Mouse (Mus musculus) CH12.LX (cell line): ENCODE results near the gene Pan3. TPM values are rescaled to one million over a fixed set of nuclear protein-coding genes. Genes with fewer than 3 reads are reported as not detected.

Experiments
- DNase-seq: peaks from one replicate; pipeline ENCODE4 v3.0.0-alpha.2; 2013; ENCODE audit errors: extremely low read depth
- H3K27ac ChIP-seq: 2 replicates; pipeline ENCODE4 v1.5.1; 2012; ENCODE audit warnings: low read depth, mild to moderate bottlenecking, control low read depth, moderate library complexity; ENCODE audit not compliant: insufficient read depth
- H3K27me3 ChIP-seq: replicated peaks from 2 replicates; pipeline ENCODE3; 2012; ENCODE audit warnings: inconsistent platforms
- H3K36me3 ChIP-seq, 2 experiments: replicated peaks in 1 of 2; 2 replicates each; pipeline versions ENCODE3 to v1.6.1; 2012; ENCODE audit warnings: inconsistent platforms in 1 of 2, low read length in 1 of 2, mild to moderate bottlenecking in 1 of 2, mixed read lengths in 1 of 2, moderate library complexity in 1 of 2; ENCODE audit not compliant: control insufficient read depth in 1 of 2, insufficient read depth in 1 of 2
- H3K4me1 ChIP-seq, 2 experiments: 2 replicates each; pipeline ENCODE4 v1.6.1; 2012; ENCODE audit warnings: inconsistent platforms in 1 of 2, moderate library complexity in 1 of 2; ENCODE audit not compliant: insufficient read depth in 2 of 2, control insufficient read depth in 1 of 2
- H3K4me2 ChIP-seq: 2 replicates; pipeline ENCODE4 v1.6.1; 2012; ENCODE audit warnings: low read depth, mild to moderate bottlenecking, control low read depth; ENCODE audit not compliant: poor library complexity, insufficient read depth, severe bottlenecking
- H3K4me3 ChIP-seq, 3 experiments: fragments of 150-350 bp in 1 of 3; sonication (generic) in 1 of 3; replicated peaks in 1 of 3; 2 replicates each; pipeline versions ENCODE3 to v1.5.1; 2011 to 2012; ENCODE audit warnings: low read depth in 2 of 3, low read length in 2 of 3, mild to moderate bottlenecking in 2 of 3, moderate library complexity in 2 of 3, control low read depth in 1 of 3, improper control_type of control experiment in 1 of 3, inconsistent platforms in 1 of 3, mixed read lengths in 1 of 3; ENCODE audit not compliant: poor library complexity in 1 of 3
- H3K79me2 ChIP-seq: replicated peaks from 2 replicates; pipeline ENCODE4 v1.6.1; 2012; ENCODE audit warnings: mild to moderate bottlenecking, moderate library complexity; ENCODE audit not compliant: control insufficient read depth, poor library complexity, insufficient read depth, severe bottlenecking; ENCODE audit errors: extremely low read depth
- H3K9ac ChIP-seq: 2 replicates; pipeline ENCODE4 v1.6.1; 2012; ENCODE audit warnings: low read depth, mild to moderate bottlenecking, control low read depth, moderate library complexity; ENCODE audit not compliant: insufficient read depth
- H3K9me3 ChIP-seq: replicated peaks from 2 replicates; pipeline ENCODE3; 2012; ENCODE audit warnings: low read length, inconsistent platforms, mixed read lengths
- BHLHE40 ChIP-seq: IDR thresholded peaks from 2 replicates; pipeline ENCODE4 v1.6.1; 2011; ENCODE audit warnings: mild to moderate bottlenecking, low read depth, low read length, improper control_type of control experiment
- CHD1 ChIP-seq: IDR thresholded peaks from 2 replicates; pipeline ENCODE4 v1.6.1; 2012; ENCODE audit warnings: low read depth, low read length, improper control_type of control experiment, inconsistent platforms
- CHD2 ChIP-seq: IDR thresholded peaks from 2 replicates; pipeline ENCODE4 v1.6.1; 2011; ENCODE audit warnings: low read length, improper control_type of control experiment
- CTCF ChIP-seq, 2 experiments: IDR thresholded peaks in 1 of 2; conservative IDR thresholded peaks in 1 of 2; 2 replicates each; pipeline ENCODE4 v1.5.1; 2011 to 2012; ENCODE audit warnings: low read depth in 2 of 2, low read length in 2 of 2, improper control_type of control experiment in 1 of 2, inconsistent platforms in 1 of 2, mild to moderate bottlenecking in 1 of 2, moderate library complexity in 1 of 2
- E2F4 ChIP-seq: IDR thresholded peaks from 2 replicates; pipeline ENCODE4 v1.6.1; 2011; ENCODE audit warnings: low read depth, low read length, improper control_type of control experiment; ENCODE audit not compliant: insufficient replicate concordance
- ELF1 ChIP-seq: IDR thresholded peaks from 2 replicates; pipeline ENCODE4 v1.6.1; 2014; ENCODE audit warnings: low read depth, mild to moderate bottlenecking, inconsistent platforms, low read length, improper control_type of control experiment
- EP300 ChIP-seq: IDR thresholded peaks from 2 replicates; pipeline ENCODE4 v1.6.1; 2011; ENCODE audit warnings: low read length, improper control_type of control experiment
- IRF4 ChIP-seq: IDR thresholded peaks from 2 replicates; pipeline ENCODE4 v1.6.1; 2014; ENCODE audit warnings: low read depth, mild to moderate bottlenecking, inconsistent platforms, low read length, improper control_type of control experiment
- JUN ChIP-seq: IDR thresholded peaks from 2 replicates; pipeline ENCODE4 v1.6.1; 2011; ENCODE audit warnings: low read depth, mild to moderate bottlenecking, low read length, improper control_type of control experiment, moderate library complexity; ENCODE audit not compliant: insufficient read depth
- JUND ChIP-seq: conservative IDR thresholded peaks from 2 replicates; pipeline ENCODE4 v1.6.1; 2011; ENCODE audit warnings: low read depth, low read length, improper control_type of control experiment
- KAT2A ChIP-seq: IDR thresholded peaks from 2 replicates; pipeline ENCODE4 v1.6.1; 2012; ENCODE audit warnings: low read length, improper control_type of control experiment, inconsistent platforms; ENCODE audit not compliant: insufficient replicate concordance
- MAFK ChIP-seq: IDR thresholded peaks from 2 replicates; pipeline ENCODE4 v1.6.1; 2011; ENCODE audit warnings: low read length, improper control_type of control experiment; ENCODE audit not compliant: insufficient replicate concordance
- MAX ChIP-seq: IDR thresholded peaks from 2 replicates; pipeline ENCODE4 v1.6.1; 2011; ENCODE audit warnings: low read length, improper control_type of control experiment
- MAZ ChIP-seq: IDR thresholded peaks from 2 replicates; pipeline ENCODE4 v1.6.1; 2012; ENCODE audit warnings: low read depth, mild to moderate bottlenecking, inconsistent platforms, low read length, improper control_type of control experiment, moderate library complexity
- MXI1 ChIP-seq: IDR thresholded peaks from 2 replicates; pipeline ENCODE4 v1.6.1; 2011; ENCODE audit warnings: mild to moderate bottlenecking, low read depth, low read length, improper control_type of control experiment
- NELFE ChIP-seq: IDR thresholded peaks from 2 replicates; pipeline ENCODE4 v1.6.1; 2011; ENCODE audit warnings: low read depth, low read length, improper control_type of control experiment
- NRF1 ChIP-seq: IDR thresholded peaks from 2 replicates; pipeline ENCODE4 v1.6.1; 2014; ENCODE audit warnings: low read depth, mild to moderate bottlenecking, inconsistent platforms, low read length, improper control_type of control experiment, moderate library complexity
- PAX5 ChIP-seq: IDR thresholded peaks from 2 replicates; pipeline ENCODE4 v1.6.1; 2012; ENCODE audit warnings: low read length, inconsistent platforms, mixed read lengths
- POLR2AphosphoS2 ChIP-seq: IDR thresholded peaks from 2 replicates; pipeline ENCODE4 v1.6.1; 2011; ENCODE audit warnings: low read depth, low read length, improper control_type of control experiment
- RAD21 ChIP-seq: IDR thresholded peaks from 2 replicates; pipeline ENCODE4 v1.6.1; 2011; ENCODE audit warnings: low read depth, mild to moderate bottlenecking, low read length, improper control_type of control experiment, moderate library complexity
- SIN3A ChIP-seq: IDR thresholded peaks from 2 replicates; pipeline ENCODE4 v1.6.1; 2012; ENCODE audit warnings: low read length, improper control_type of control experiment, inconsistent platforms
- SMC3 ChIP-seq: IDR thresholded peaks from 2 replicates; pipeline ENCODE4 v1.6.1; 2011; ENCODE audit warnings: low read depth, low read length, improper control_type of control experiment
- TCF12 ChIP-seq: IDR thresholded peaks from 2 replicates; pipeline ENCODE4 v1.6.1; 2014; ENCODE audit warnings: low read depth, mild to moderate bottlenecking, inconsistent platforms, low read length, improper control_type of control experiment
- USF2 ChIP-seq: conservative IDR thresholded peaks from 2 replicates; pipeline ENCODE4 v1.6.1; 2011; ENCODE audit warnings: low read depth, low read length, improper control_type of control experiment
- ZC3H11A ChIP-seq: IDR thresholded peaks from 2 replicates; pipeline ENCODE4 v1.6.1; 2012; ENCODE audit warnings: low read depth, mild to moderate bottlenecking, inconsistent platforms, low read length, improper control_type of control experiment
- ZMIZ1 ChIP-seq: IDR thresholded peaks from 2 replicates; pipeline ENCODE4 v1.6.1; 2012; ENCODE audit warnings: low read depth, mild to moderate bottlenecking, inconsistent platforms, low read length, improper control_type of control experiment
- ZNF384 ChIP-seq: IDR thresholded peaks from 2 replicates; pipeline ENCODE4 v1.6.1; 2012; ENCODE audit warnings: low read depth, low read length, improper control_type of control experiment, inconsistent platforms
- dilution Hi-C: fragments of 300-500 bp; cut with MboI; formaldehyde crosslinking; loops from 2 replicates; pipeline ENCODE4 v1.14.3; 2020; ENCODE audit warnings: low sequenced_read_pairs; ENCODE audit not compliant: extremely low pct_unique_long_range_greater_than_20kb, extremely low pct_ligation_motif_present
- in situ Hi-C: fragments of 300-500 bp; cut with MboI; formaldehyde crosslinking; loops from 3 replicates; pipeline ENCODE4 v1.14.3; 2019; ENCODE audit warnings: low sequenced_read_pairs, low pct_ligation_motif_present, low pct_unique_long_range_greater_than_20kb, mixed read lengths
- polyA plus RNA-seq: library from polyadenylated mRNA; unstranded; fragments of >175 nt; gene quantifications from 2 replicates; pipeline ENCODE4 v1.2.1, GENCODE M21; 2012; ENCODE audit warnings: low read depth; ENCODE audit not compliant: insufficient read length
- total RNA-seq, 2 experiments: library from RNA; depleted of rRNA; stranded (reverse); fragments of 300-350 nt in 1 of 2; fragments of >200 nt in 1 of 2; gene quantifications; 2 replicates each; pipeline ENCODE4 v1.2.3; 2012 to 2014

Gene Pan3
- total and polyA plus RNA-seq, 3 experiments: 37.6 to 43.5 (median 40.2) TPM

DNA sequence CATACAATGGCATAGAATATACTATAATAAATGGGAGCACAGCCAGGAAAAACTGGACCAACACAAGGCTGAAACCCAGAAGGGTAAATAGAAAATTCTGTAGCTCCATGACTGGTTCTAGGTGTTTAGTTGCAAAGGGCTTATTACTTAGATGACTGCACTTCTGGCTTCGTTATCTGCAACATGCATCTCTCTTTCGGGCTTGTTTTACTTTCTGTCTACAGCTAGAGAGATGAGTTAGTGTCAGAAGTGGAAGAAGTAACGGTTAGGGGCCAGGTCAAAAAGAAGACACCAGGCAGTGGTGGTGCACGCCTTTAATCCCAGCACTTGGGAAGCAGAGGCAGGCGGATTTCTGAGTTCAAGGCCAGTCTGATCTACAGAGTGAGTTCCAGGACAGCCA lies 46.1 kb downstream of the Pan3 start:
- no peak overlapping the region for H3K4me3 ChIP-seq
- H3K9ac ChIP-seq: no peak overlapping the region
- H3K9me3 ChIP-seq: no peaks in the 10 kb centered on the region
- H3K27me3 ChIP-seq: no peaks in the 10 kb centered on the region
- H3K4me1 ChIP-seq: peaks cover 0 to 64% of the 10 kb centered on the region in 2 experiments; a peak in 2 of 4 replicates
- DNase-seq: no peak
- peaks cover 18 to 54% of the 10 kb centered on the region in 2 experiments for H3K36me3 ChIP-seq
- H3K27ac ChIP-seq: no peak overlapping the region
- dilution Hi-C loops: no loop called here
- no peak for TF ChIP-seq MXI1
- TF ChIP-seq CTCF (conservative IDR thresholded peaks at IDR 0.05 in 1 of 2, IDR thresholded peaks at IDR 0.05 in 1 of 2; ENCODE audit: low read depth in 2 of 2, low read length in 2 of 2): no peak
- TF ChIP-seq EP300: no peak
- TF ChIP-seq RAD21: no peak
- TF ChIP-seq MAZ: no peak
- TF ChIP-seq MAFK: no peak
- no peak for TF ChIP-seq SMC3
- no peak for TF ChIP-seq NRF1
- TF ChIP-seq PAX5: no peak
- no peak for TF ChIP-seq ZMIZ1
- TF ChIP-seq CHD1: no peak
- no peak for TF ChIP-seq CHD2
- TF ChIP-seq ELF1: no peak
- TF ChIP-seq MAX: no peak
- no peak for TF ChIP-seq USF2
- TF ChIP-seq JUND: no peak
- TF ChIP-seq NELFE: no peak
- TF ChIP-seq E2F4: no peak
- TF ChIP-seq TCF12: no peak
- H3K4me2 ChIP-seq: no peak overlapping the region
- peaks cover 5% of the 10 kb centered on the region; the same call in 1 of the 2 replicates for H3K79me2 ChIP-seq
- in situ Hi-C loops: no loop called here

DNA sequence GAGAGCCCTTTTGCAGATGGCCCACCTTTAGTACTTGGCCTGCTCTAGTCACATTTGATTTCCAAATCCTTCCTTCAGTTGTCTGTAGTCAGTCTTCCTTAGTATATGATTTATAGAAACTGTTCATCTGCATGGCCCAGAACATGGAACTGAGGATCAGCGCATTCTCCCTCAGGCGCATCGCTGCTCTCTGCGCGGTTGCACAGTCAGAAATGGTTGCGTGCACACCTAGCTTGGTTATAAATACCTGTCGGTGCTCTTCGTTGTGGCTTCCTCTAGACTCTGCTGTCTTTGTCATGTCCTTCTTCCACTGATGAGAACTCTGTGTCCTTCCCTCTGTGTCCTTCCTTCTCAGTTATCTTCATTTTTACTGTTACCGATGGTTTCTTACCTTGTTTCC lies 47.1 kb downstream of the Pan3 start:
- H3K36me3 ChIP-seq: peaks cover 12 to 49% of the 10 kb centered on the region in 2 experiments
- 0 out of 2 replicates have a peak, but pooled peaks cover 3% of the 10 kb centered on the region for H3K79me2 ChIP-seq
- dilution Hi-C loops: no loop called here
- H3K4me3 ChIP-seq: no peak overlapping the region
- in situ Hi-C loops: no loop called here
- no peaks in the 10 kb centered on the region for H3K9me3 ChIP-seq
- no peak for DNase-seq
- TF ChIP-seq MAZ (no peak), BHLHE40 (no peak), E2F4 (no peak), ZC3H11A (no peak), JUN (no peak), NRF1 (no peak), IRF4 (no peak), MXI1 (no peak), NELFE (no peak), ZNF384 (no peak), JUND (no peak), POLR2AphosphoS2 (no peak), KAT2A (no peak), USF2 (no peak), SIN3A (no peak), MAFK (no peak), EP300 (no peak)
- no peak overlapping the region for H3K27ac ChIP-seq
- H3K9ac ChIP-seq: no peak overlapping the region
- no peaks in the 10 kb centered on the region for H3K27me3 ChIP-seq
- H3K4me1 ChIP-seq: peaks cover 0 to 54% of the 10 kb centered on the region in 2 experiments; a peak in 2 of 4 replicates
- H3K4me2 ChIP-seq: no peak overlapping the region
